Mouse (Mus musculus): Measurements from ENCODE around the gene Srsf11. TPM values are rescaled to one million over a fixed set of nuclear protein-coding genes. Genes with fewer than 3 reads are reported as not detected.

Srsf11 gene
- total and polyA plus RNA-seq, 3 experiments: 87.1 to 426 (median 239) TPM

Other genes with a start within 250 kb of the Srsf11 start
- not detected in 2 replicates for gene Cth, start 111.6 kb downstream of the Srsf11 start, total RNA-seq (2014; fragmentation: Nextera tagmentation)
- gene Cth, start 111.6 kb downstream of the Srsf11 start, total RNA-seq (2017): 0.23 TPM in 1 of 2 replicates, not detected in the other
- not detected in 2 replicates for gene Cth, start 111.6 kb downstream of the Srsf11 start, polyA plus RNA-seq (2012)
- gene Ankrd13c, start 89.4 kb downstream of the Srsf11 start, total RNA-seq (2014; fragmentation: Nextera tagmentation): 82.8 and 99.3 TPM in 2 replicates
- gene Ankrd13c, start 89.4 kb downstream of the Srsf11 start, total RNA-seq (2017): 36.4 and 51.3 TPM in 2 replicates
- gene Ankrd13c, start 89.4 kb downstream of the Srsf11 start, polyA plus RNA-seq (2012): 31.3 and 36.1 TPM in 2 replicates
- 78.3 and 105 TPM in 2 replicates for gene Lrrc40, start within 50 bp of the Srsf11 start, total RNA-seq (2014; fragmentation: Nextera tagmentation)
- gene Lrrc40, start within 50 bp of the Srsf11 start, total RNA-seq (2017): 56.9 and 60.4 TPM in 2 replicates
- gene Lrrc40, start within 50 bp of the Srsf11 start, polyA plus RNA-seq (2012): 33.0 TPM in 2 replicates

Data from G1E (cell line).